Mouse (Mus musculus) hindbrain, embryonic 14.5 days (tissue): ENCODE measurements at regions not wholly inside any gene's neighbourhood (a gene's known extent, or its start where the extent isn't known, plus 50 kb on each side); places are given as distances from the start of the nearest gene placed in this dataset.
A peak's percentile ranks its signal among the peaks of the same experiment; 100 is the strongest.

ENCODE experiments used
- ATAC-seq: fragments of 200-750 bp; cut with Nextera tagmentation; 2 replicates; pipeline ENCODE4 v1.8.0; 2017; ENCODE audit warnings: moderate number of reproducible peaks, mild to moderate bottlenecking, moderate TSS enrichment, moderate library complexity; ENCODE audit not compliant: low FRiP score
- DNase-seq: peaks from one replicate; pipeline ENCODE4 v3.0.0-alpha.2; 2015; ENCODE audit warnings: low spot score
- H3K27ac ChIP-seq: fragments of 300-500 bp; sonication (generic); 2 replicates; pipeline ENCODE4 v1.5.1; 2014; ENCODE audit warnings: mild to moderate bottlenecking, moderate library complexity
- H3K27me3 ChIP-seq: fragments of 300-500 bp; sonication (generic); 2 replicates; pipeline ENCODE4 v1.6.1; 2014; ENCODE audit warnings: mild to moderate bottlenecking, low read length, mixed read lengths; ENCODE audit not compliant: control insufficient read depth, insufficient read depth
- H3K36me3 ChIP-seq: fragments of 300-500 bp; sonication (generic); replicated peaks from 2 replicates; pipeline ENCODE4 v1.6.1; 2014; ENCODE audit not compliant: control insufficient read depth, insufficient read depth
- H3K4me1 ChIP-seq: fragments of 300-500 bp; sonication (generic); replicated peaks from 2 replicates; pipeline ENCODE4 v1.6.1; 2014; ENCODE audit warnings: antibody characterized with exemption, low read length, mixed read lengths; ENCODE audit not compliant: control insufficient read depth, insufficient read depth
- H3K4me2 ChIP-seq: fragments of 300-500 bp; sonication (generic); replicated peaks from 2 replicates; pipeline ENCODE4 v1.6.1; 2014; ENCODE audit warnings: mild to moderate bottlenecking, moderate library complexity
- H3K4me3 ChIP-seq: fragments of 300-500 bp; sonication (generic); replicated peaks from 2 replicates; pipeline ENCODE4 v1.5.1; 2014; ENCODE audit warnings: mild to moderate bottlenecking, low read length
- H3K9ac ChIP-seq: fragments of 300-500 bp; sonication (generic); 2 replicates; pipeline ENCODE4 v1.6.1; 2014
- H3K9me3 ChIP-seq: fragments of 300-500 bp; sonication (generic); 2 replicates; pipeline ENCODE4 v1.6.1; 2016; ENCODE audit warnings: low read length; ENCODE audit not compliant: control insufficient read depth
- WGBS: fragments of 180-500 bp; shearing (Covaris S2); extraction: QIAGEN DNeasy Blood & Tissue Kit; methylation state at CpG from one replicate; pipeline ENCODE4 v1.1.7; 2014; 5-methylcytosine and 5-hydroxymethylcytosine counted together

DNA sequence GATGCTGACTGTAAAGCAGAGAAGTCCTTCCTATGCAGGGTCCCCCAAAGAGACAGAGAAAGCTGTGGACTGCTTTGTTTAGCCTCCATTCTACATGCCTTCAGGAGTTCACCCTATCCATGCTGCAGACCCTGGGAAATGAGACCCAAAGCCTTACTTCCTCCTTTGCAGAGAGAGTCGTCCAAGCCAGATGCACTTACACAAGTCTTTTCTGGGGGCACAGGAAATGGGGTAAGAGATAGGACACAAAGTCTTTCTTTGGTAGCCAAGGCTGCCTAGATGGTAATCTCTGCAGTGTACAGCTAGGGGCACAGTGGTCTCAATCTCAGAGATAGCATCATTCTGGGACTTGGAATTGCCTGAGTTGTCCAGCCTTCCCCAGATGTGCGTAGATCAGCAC lies 448.1 kb upstream of the Smim15 start:
- H3K9me3 ChIP-seq = no peaks in the 10 kb centered on the region
- DNase-seq = no peak
- no peaks in the 10 kb centered on the region for H3K36me3 ChIP-seq
- H3K4me3 ChIP-seq = no peak overlapping the region
- 93% methylated on average over 2 of the region's 2 CpGs for WGBS
- peaks cover 15% of the 10 kb centered on the region for H3K4me1 ChIP-seq
- ATAC-seq = no peak
- H3K4me2 ChIP-seq = no peak overlapping the region
- H3K27me3 ChIP-seq = no peaks in the 10 kb centered on the region
- no peak overlapping the region for H3K9ac ChIP-seq
- H3K27ac ChIP-seq = no peak overlapping the region

DNA sequence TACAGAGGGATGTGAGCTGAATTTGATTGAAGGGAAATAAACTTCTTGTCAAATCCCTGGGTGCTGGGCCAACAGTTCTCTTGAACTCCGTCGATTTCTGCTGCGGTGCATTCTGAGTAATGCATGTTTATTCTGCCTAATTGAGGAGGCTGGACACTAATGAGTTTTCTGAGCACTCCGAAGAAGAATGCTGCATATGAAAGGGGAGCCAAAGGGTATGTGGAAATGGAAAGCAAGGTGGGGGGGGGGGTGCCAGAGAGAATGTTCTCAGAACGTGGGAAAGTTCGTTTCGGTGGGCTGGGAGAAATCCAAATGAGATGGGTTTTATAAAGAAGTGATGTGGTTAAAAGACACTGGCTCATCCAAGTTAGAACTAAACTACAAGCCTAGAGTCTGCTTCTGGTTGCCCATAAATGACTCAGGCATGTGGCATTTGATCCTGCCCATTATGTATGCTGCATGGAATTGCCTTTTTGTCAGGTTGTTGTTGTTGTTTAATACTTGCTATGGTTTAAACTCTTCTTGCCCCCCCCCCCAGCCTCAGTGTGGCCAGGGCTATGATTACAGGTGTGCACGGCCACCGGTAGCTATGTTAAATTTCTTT lies 455.7 kb upstream of the Smim15 start:
- Histone ChIP-seq H3K36me3 (no peaks in the 10 kb centered on the region), H3K4me2 (no peak overlapping the region), H3K9ac (no peak overlapping the region), H3K27me3 (no peaks in the 10 kb centered on the region), H3K4me1 (peaks cover 13% of the 10 kb centered on the region), H3K27ac (no peak overlapping the region), H3K4me3 (no peak overlapping the region), H3K9me3 (no peaks in the 10 kb centered on the region)
- WGBS = 42% methylated on average over 9 of the region's 9 CpGs
- DNase-seq = no peak
- ATAC-seq = no peak

DNA sequence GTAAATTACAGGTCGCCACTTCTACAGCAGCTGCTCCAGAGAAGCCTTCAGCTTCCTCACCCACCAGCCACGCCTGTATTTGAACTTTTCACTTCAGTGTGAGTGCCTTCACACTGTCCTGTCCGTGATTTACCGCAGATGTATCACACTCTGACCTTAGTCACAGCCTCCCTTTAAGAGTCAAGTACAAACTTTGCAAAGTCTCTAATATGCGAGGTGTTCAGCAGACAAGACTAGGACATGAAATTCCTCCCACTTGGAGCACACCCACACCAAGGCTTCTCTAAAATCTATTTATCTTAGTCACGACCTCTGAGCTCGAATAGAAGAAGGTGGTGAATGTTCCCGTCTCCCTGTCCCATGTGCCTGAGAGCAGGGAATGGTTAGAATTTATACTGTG lies 456.6 kb upstream of the Smim15 start:
- ATAC-seq (no peak), DNase-seq (no peak)
- Histone ChIP-seq H3K4me1 (peaks cover 13% of the 10 kb centered on the region), H3K27ac (no peak overlapping the region), H3K27me3 (no peaks in the 10 kb centered on the region), H3K4me2 (no peak overlapping the region), H3K4me3 (no peak overlapping the region), H3K36me3 (no peaks in the 10 kb centered on the region), H3K9ac (no peak overlapping the region), H3K9me3 (no peaks in the 10 kb centered on the region)
- 63% methylated on average over 8 of the region's 8 CpGs for WGBS

DNA sequence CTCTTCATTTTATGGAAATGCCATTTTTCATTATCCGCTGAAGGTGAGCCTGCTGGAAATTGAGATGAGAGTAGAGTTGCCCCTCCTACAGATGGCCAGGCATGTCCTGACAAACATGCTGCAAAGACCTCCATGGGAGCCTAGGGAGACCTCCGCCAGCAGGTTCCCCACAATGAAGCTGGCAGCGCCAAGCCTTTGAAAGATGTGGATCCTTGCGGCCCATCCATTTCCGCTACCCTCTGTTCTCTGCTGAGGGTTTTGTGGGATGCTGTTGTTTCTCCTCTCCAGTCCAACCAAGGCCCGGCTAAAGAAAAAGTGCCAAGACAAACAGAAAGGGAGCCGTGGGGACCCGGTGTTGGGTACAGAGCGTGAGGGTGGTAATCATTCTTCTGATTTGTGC lies 458.3 kb upstream of the Smim15 start:
- DNase-seq (no peak), ATAC-seq (no peak)
- no peaks in the 10 kb centered on the region for H3K9me3 ChIP-seq
- H3K4me1 ChIP-seq = peaks cover 13% of the 10 kb centered on the region
- H3K4me3 ChIP-seq = no peak overlapping the region
- no peak overlapping the region for H3K4me2 ChIP-seq
- H3K9ac ChIP-seq = no peak overlapping the region
- no peaks in the 10 kb centered on the region for H3K27me3 ChIP-seq
- H3K36me3 ChIP-seq = no peaks in the 10 kb centered on the region
- 48% methylated on average over 9 of the region's 9 CpGs for WGBS
- peak overlapping the region; percentile 7; the same call in 1 of the 2 replicates for H3K27ac ChIP-seq

DNA sequence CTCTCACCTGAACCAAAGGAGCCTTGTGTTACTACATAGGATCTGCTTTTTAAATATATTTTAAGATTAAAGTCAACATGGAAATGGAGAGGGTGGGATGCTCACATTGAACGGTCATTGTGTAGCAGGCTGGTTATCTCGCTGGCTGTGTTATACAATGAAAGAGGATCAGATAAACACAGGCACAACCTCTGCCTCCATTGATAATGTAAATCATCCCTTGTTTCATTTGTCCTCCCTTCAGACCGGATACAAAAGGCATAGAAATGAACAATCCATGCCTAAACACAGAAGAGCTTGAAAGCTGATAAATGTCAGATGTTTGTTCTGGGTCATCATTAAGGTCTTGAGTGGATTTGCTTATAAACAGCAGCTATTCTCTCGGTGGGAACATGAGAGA lies 458.9 kb upstream of the Smim15 start:
- Histone ChIP-seq H3K4me1 (peaks cover 13% of the 10 kb centered on the region), H3K36me3 (no peaks in the 10 kb centered on the region), H3K4me3 (no peak overlapping the region), H3K4me2 (no peak overlapping the region), H3K9ac (no peak overlapping the region), H3K27me3 (no peaks in the 10 kb centered on the region), H3K9me3 (no peaks in the 10 kb centered on the region), H3K27ac (peak overlapping the region; percentile 7; the same call in 1 of the 2 replicates)
- ATAC-seq (no peak), DNase-seq (no peak)
- WGBS = 21% methylated on average over 4 of the region's 4 CpGs

DNA sequence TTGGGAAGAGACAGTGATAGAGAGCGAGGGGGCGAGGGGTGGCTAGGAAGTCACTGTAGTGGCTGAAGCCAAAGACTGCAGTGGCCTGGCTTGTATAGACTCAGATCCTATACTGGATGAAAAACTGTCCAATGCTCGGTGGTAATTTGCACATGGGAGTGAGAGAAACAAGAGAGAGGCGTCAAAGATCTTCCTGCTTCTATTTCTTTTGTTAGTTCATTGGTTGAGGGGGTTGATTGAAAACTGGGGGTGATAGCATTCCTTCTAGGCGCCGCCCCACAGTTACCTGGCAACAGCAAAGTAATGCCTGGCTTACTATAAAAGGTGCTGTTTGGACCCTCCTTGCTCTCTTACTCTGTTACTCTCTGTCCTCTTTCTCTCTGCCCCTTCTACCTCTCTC lies 465.3 kb upstream of the Smim15 start:
- Histone ChIP-seq H3K4me1 (no peaks in the 10 kb centered on the region), H3K36me3 (no peaks in the 10 kb centered on the region), H3K27ac (no peak overlapping the region), H3K9ac (no peak overlapping the region), H3K27me3 (no peaks in the 10 kb centered on the region), H3K4me2 (no peak overlapping the region), H3K4me3 (no peak overlapping the region), H3K9me3 (no peaks in the 10 kb centered on the region)
- DNase-seq = no peak
- ATAC-seq = no peak
- 72% methylated on average over 6 of the region's 6 CpGs for whole genome bisulfite sequencing

DNA sequence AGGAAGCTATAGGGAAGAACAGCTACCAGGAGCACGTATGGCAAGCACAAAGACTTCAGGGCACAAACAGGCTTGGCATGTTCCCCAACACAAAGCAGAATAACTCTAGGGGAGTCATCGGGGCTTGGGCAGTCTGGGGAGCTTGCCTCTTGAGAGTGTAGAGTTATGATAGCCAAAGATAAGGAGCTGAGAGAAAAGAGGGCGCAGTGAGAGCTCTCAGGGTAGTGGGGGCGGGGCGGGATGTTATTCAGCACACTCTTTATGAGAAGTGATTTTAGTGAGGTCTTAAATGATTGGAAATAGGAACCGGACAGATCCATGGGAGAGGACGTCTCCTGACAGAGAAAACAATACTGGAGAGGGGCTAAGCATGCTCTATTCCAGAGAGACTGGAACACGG lies 466.4 kb upstream of the Smim15 start:
- ATAC-seq = no peak
- no peak overlapping the region for H3K27ac ChIP-seq
- WGBS = 85% methylated on average over 8 of the region's 8 CpGs

DNA sequence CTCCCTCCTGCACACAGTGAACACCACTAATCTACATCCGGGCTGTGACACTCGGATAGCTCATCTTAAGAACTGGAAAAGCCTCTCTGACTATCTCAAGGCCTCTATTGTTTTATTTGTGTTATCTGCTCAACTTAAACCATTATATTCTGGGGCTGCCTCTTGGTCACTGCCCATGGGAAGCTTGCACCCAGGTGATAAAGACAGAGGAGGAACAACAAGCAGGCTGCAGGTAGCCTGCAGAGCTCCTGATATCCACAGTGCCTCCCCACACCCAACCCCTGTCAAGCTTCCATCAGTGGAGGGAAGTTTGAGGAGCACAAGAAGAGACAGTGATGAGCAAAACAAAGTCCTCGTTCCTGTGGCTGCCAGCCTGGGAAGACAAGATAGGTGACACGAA lies 467.0 kb upstream of the Smim15 start:
- H3K27me3 ChIP-seq = no peaks in the 10 kb centered on the region
- H3K9me3 ChIP-seq = no peaks in the 10 kb centered on the region
- no peak overlapping the region for H3K9ac ChIP-seq
- no peak overlapping the region for H3K27ac ChIP-seq
- no peak for DNase-seq
- H3K4me3 ChIP-seq = no peak overlapping the region
- no peak overlapping the region for H3K4me2 ChIP-seq
- H3K36me3 ChIP-seq = no peaks in the 10 kb centered on the region
- ATAC-seq = no peak
- no peaks in the 10 kb centered on the region for H3K4me1 ChIP-seq
- 77% methylated on average over 4 of the region's 4 CpGs for WGBS

More for the DNA sequence above, 466.4 kb upstream of the Smim15 start:
- Histone ChIP-seq H3K9me3 (no peaks in the 10 kb centered on the region), H3K4me2 (no peak overlapping the region), H3K4me3 (no peak overlapping the region), H3K4me1 (no peaks in the 10 kb centered on the region), H3K36me3 (no peaks in the 10 kb centered on the region), H3K9ac (no peak overlapping the region), H3K27me3 (no peaks in the 10 kb centered on the region)
- no peak for DNase-seq

DNA sequence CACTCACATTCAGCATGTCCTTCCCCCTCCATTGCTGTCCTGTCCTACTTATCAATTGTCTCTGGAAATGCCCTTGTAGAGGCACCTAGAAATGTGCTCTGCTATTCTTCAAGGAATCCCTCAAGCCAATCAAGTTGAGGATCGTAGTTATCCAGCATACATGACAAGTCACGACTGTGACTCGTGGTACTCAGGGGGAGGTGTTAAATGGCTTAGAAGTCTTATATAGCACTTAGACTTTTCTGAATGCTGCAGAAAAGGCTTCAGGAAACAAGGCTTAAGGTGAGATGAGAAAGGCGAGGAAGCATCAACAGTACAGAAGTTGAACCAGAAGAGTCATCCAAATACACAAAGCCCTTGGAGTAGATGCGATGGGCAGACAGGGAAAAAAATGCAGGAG lies 467.5 kb upstream of the Smim15 start:
- 89% methylated on average over 5 of the region's 5 CpGs for WGBS
- Histone ChIP-seq H3K36me3 (no peaks in the 10 kb centered on the region), H3K9me3 (no peaks in the 10 kb centered on the region), H3K4me2 (no peak overlapping the region), H3K4me1 (no peaks in the 10 kb centered on the region), H3K9ac (no peak overlapping the region), H3K4me3 (no peak overlapping the region), H3K27ac (no peak overlapping the region), H3K27me3 (no peaks in the 10 kb centered on the region)
- no peak for ATAC-seq
- no peak for DNase-seq

DNA sequence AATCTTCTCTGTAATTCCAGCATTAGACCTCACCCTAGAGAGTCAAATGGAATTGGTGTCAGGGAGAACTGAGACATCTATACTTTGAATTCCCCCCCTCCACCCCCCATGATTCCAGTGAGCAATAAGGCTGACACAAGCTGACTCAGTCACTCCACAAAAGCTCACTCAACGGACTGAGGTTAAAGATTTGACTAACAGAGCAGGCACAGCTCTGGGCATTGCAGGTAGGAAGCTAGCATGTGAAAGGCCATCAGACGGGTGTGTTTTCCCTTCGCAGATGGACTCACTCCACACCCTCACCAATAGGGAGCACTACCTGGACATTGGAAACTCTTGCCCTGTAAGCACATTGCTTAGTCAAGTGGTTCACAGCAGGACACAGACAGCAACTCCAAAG lies 469.2 kb upstream of the Smim15 start:
- Histone ChIP-seq H3K36me3 (no peaks in the 10 kb centered on the region), H3K4me2 (no peak overlapping the region), H3K4me3 (no peak overlapping the region), H3K27me3 (no peaks in the 10 kb centered on the region), H3K9me3 (no peaks in the 10 kb centered on the region), H3K4me1 (no peaks in the 10 kb centered on the region), H3K27ac (no peak overlapping the region), H3K9ac (no peak overlapping the region)
- ATAC-seq (no peak), DNase-seq (no peak)
- WGBS = 81% methylated on average over 3 of the region's 3 CpGs
